Mouse (Mus musculus): ENCODE results near the gene Acd. TPM values are rescaled to one million over a fixed set of nuclear protein-coding genes. Genes with fewer than 3 reads are reported as not detected.

Acd gene
- polyA plus RNA-seq, 2 experiments: 52.8 to 62.0 TPM

DNA sequence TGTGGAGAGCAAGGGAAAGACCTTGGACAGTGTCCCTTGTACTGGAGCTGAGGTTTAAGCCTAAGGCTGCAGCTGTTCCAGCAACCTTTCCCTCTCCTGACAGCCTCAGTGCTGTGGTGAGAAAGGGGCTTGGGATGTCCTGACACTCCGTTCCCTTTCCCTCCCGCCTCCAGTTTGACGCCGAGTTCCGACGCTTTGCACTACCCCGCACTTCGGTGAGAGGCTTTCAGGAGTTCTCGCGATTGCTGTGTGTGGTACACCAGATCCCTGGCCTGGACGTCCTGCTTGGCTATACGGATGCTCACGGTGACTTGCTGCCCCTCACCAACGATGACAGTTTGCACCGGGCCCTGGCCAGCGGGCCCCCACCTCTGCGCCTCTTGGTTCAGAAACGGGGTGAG lies 1.1 kb upstream of the Acd start:
- TF ChIP-seq POLR2A (IDR thresholded peaks at IDR 0.05; ENCODE audit: borderline replicate concordance, extremely low read depth, insufficient read depth, insufficient read length): no peak
- peak overlapping the region; percentile 40 for H3K9ac ChIP-seq (ENCODE audit: low read depth, low read length, severe bottlenecking)
- H3K4me2 ChIP-seq (replicated peaks; ENCODE audit: low read depth, low read length, severe bottlenecking): peak overlapping the region; percentile 74
- H3K36me3 ChIP-seq (ENCODE audit: control insufficient read depth, insufficient read depth, low read length): peaks cover 35% of the 10 kb centered on the region
- 41% methylated on average over 18 of the region's 18 CpGs for WGBS
- no peaks in the 10 kb centered on the region for H3K9me3 ChIP-seq (ENCODE audit: control insufficient read depth, low read length)
- no peak for ATAC-seq (ENCODE audit: low FRiP score, low read depth)
- no peaks in the 10 kb centered on the region for H3K27me3 ChIP-seq (ENCODE audit: control insufficient read depth, insufficient read depth, low read length)
- H3K4me1 ChIP-seq (ENCODE audit: control insufficient read depth, insufficient read depth, low read length): peaks cover 14% of the 10 kb centered on the region; the same call in 1 of the 2 replicates
- DNase-seq (ENCODE audit: low spot score): no peak
- H3K27ac ChIP-seq (replicated peaks; ENCODE audit: low read depth, low read length): no peak overlapping the region
- H3K4me3 ChIP-seq (replicated peaks; ENCODE audit: low read length): peak overlapping the region; percentile 63

DNA sequence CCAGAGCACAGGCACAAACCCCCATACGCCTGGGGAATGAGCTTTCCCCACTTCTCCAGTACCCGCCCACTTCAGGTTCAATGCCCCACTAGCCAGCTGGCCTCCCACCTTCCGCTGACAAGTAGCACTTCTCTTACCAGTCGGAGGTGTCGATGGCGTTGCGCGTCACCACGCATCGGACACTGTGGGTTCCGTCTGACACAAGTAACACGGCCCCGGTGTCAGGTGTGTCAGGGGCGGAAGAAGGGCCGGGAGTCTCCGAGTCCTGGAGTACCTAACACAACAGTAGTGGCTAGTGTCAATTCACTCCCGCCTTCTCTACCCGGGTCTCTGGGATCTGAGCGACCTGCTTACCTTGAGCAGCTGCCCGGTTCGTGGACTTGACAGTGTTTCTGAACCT lies 336 bp downstream of the Acd start:
- Histone ChIP-seq H3K9me3 (ENCODE audit: control insufficient read depth, low read length) (no peaks in the 10 kb centered on the region), H3K27ac (replicated peaks; ENCODE audit: low read depth, low read length) (no peak overlapping the region), H3K4me1 (ENCODE audit: control insufficient read depth, insufficient read depth, low read length) (peaks cover 5% of the 10 kb centered on the region; the same call in 1 of the 2 replicates), H3K9ac (ENCODE audit: low read depth, low read length, severe bottlenecking) (peak overlapping the region; percentile 58), H3K27me3 (ENCODE audit: control insufficient read depth, insufficient read depth, low read length) (no peaks in the 10 kb centered on the region), H3K4me2 (replicated peaks; ENCODE audit: low read depth, low read length, severe bottlenecking) (peak overlapping the region; percentile 74), H3K4me3 (replicated peaks; ENCODE audit: low read length) (peak overlapping the region; percentile 63), H3K36me3 (ENCODE audit: control insufficient read depth, insufficient read depth, low read length) (peaks cover 42% of the 10 kb centered on the region)
- ATAC-seq (ENCODE audit: low FRiP score, low read depth): peak; percentile 38
- 0% methylated on average over 21 of the region's 21 CpGs for WGBS
- no peak for TF ChIP-seq POLR2A (IDR thresholded peaks at IDR 0.05; ENCODE audit: borderline replicate concordance, extremely low read depth, insufficient read depth, insufficient read length)
- DNase-seq (ENCODE audit: low spot score): no peak

DNA sequence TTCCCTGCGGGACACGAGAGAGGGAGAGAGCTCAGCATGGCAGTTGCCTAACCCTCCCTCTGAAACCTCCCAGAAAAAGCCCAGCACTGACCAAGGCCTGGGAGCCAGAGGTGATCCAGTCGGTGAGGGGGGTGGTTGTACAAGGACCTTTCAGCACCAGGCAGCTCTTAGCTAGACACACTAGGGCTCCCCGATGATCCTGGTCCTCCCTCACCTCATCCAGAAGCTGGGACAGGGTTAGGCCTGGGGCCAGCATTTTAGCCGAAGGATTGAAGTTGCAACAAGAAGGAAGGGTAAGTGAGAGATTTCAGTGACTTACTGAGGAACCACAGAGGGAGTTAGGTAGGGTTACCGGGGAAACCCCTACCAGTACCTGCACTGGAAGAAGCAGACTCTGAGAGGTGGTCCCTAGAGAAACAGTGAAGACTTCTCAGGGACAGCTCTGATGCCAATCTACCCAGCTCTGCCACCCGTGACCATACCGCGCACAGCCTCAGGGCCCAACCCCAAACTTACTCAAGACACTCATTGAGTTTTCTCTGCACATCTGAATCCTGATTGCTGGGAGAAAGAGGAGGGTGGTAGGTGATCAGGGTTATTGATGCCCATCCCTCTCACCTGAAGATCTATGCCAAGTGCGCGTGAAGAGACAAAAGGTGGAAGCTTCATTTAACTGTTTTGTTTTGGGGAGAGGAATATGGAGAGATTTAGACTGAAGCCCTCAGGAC lies 1.2 kb downstream of the Acd start:
- H3K36me3 ChIP-seq (ENCODE audit: control insufficient read depth, insufficient read depth, low read length): peaks cover 41% of the 10 kb centered on the region
- ATAC-seq (ENCODE audit: low FRiP score, low read depth): no peak
- H3K4me1 ChIP-seq (ENCODE audit: control insufficient read depth, insufficient read depth, low read length): peaks cover 5% of the 10 kb centered on the region; the same call in 1 of the 2 replicates
- H3K4me3 ChIP-seq (replicated peaks; ENCODE audit: low read length): peak overlapping the region; percentile 63
- no peak overlapping the region for H3K27ac ChIP-seq (replicated peaks; ENCODE audit: low read depth, low read length)
- H3K9ac ChIP-seq (ENCODE audit: low read depth, low read length, severe bottlenecking): peak overlapping the region; percentile 58; the same call in 1 of the 2 replicates
- peak overlapping the region; percentile 74 for H3K4me2 ChIP-seq (replicated peaks; ENCODE audit: low read depth, low read length, severe bottlenecking)
- TF ChIP-seq POLR2A (IDR thresholded peaks at IDR 0.05; ENCODE audit: borderline replicate concordance, extremely low read depth, insufficient read depth, insufficient read length): no peak
- no peaks in the 10 kb centered on the region for H3K27me3 ChIP-seq (ENCODE audit: control insufficient read depth, insufficient read depth, low read length)
- no peaks in the 10 kb centered on the region for H3K9me3 ChIP-seq (ENCODE audit: control insufficient read depth, low read length)
- no peak for DNase-seq (ENCODE audit: low spot score)
- WGBS: 90% methylated on average over 11 of the region's 11 CpGs

DNA sequence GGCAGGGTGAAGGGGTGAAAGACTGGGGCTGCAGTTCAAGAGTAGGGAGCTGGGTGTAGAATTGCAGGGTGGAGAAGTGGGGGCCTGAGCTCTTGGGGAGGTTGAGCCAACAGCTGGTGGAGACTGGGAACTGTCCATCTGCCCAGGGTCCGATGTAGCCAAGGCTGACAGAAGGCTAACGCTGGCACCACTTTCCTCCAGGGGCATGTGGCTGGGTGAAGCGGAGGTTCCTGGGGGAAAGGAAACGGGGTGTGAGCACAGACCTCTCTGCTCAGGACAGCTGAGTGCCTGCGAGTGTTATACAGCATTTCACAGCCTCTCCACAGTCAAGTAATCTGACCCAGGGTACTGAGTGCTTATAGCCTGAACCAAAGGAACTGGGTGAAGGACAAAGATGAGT lies 2.2 kb downstream of the Acd start:
- Histone ChIP-seq H3K4me2 (replicated peaks; ENCODE audit: low read depth, low read length, severe bottlenecking) (no peak overlapping the region), H3K9me3 (ENCODE audit: control insufficient read depth, low read length) (no peaks in the 10 kb centered on the region), H3K36me3 (ENCODE audit: control insufficient read depth, insufficient read depth, low read length) (peaks cover 34% of the 10 kb centered on the region), H3K9ac (ENCODE audit: low read depth, low read length, severe bottlenecking) (no peak overlapping the region), H3K4me3 (replicated peaks; ENCODE audit: low read length) (no peak overlapping the region), H3K4me1 (ENCODE audit: control insufficient read depth, insufficient read depth, low read length) (peaks cover 14% of the 10 kb centered on the region), H3K27me3 (ENCODE audit: control insufficient read depth, insufficient read depth, low read length) (no peaks in the 10 kb centered on the region), H3K27ac (replicated peaks; ENCODE audit: low read depth, low read length) (no peak overlapping the region)
- TF ChIP-seq POLR2A (IDR thresholded peaks at IDR 0.05; ENCODE audit: borderline replicate concordance, extremely low read depth, insufficient read depth, insufficient read length): no peak
- DNase-seq (ENCODE audit: low spot score): no peak
- WGBS: 82% methylated on average over 5 of the region's 5 CpGs
- no peak for ATAC-seq (ENCODE audit: low FRiP score, low read depth)

DNA sequence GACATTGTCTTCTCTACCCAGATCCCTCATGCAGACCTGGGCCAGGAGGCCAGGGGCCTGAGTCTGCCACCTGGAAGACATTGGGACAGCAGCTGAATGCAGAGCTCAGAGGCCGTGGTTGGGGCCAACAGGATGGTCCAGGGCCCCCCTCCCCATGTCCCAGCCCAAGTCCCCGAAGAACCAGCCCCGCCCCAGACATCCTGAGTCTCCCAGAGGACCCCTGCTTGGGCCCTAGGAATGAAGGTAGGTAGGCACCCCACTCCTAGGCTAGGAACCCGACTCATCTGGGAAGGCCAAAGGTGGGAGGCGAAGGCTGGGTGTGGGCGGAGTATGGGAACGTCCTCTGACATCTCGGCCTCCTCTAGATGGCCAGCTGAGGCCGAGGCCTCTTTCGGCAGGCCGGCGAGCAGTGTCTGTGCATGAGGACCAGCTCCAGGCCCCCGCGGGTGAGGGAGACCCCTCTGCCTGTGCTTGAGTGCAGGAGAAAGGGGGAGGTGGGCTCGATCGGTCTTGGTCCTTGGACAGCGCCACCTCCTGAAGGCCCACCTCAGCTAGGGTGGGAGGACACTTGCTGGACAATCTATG lies 3.6 kb downstream of the Acd start:
- TF ChIP-seq POLR2A (IDR thresholded peaks at IDR 0.05; ENCODE audit: borderline replicate concordance, extremely low read depth, insufficient read depth, insufficient read length): no peak
- H3K4me2 ChIP-seq (replicated peaks; ENCODE audit: low read depth, low read length, severe bottlenecking): no peak overlapping the region
- 91% methylated on average over 17 of the region's 17 CpGs for WGBS
- no peak overlapping the region for H3K27ac ChIP-seq (replicated peaks; ENCODE audit: low read depth, low read length)
- H3K4me1 ChIP-seq (ENCODE audit: control insufficient read depth, insufficient read depth, low read length): peaks cover 16% of the 10 kb centered on the region
- DNase-seq (ENCODE audit: low spot score): no peak
- H3K9me3 ChIP-seq (ENCODE audit: control insufficient read depth, low read length): no peaks in the 10 kb centered on the region
- H3K27me3 ChIP-seq (ENCODE audit: control insufficient read depth, insufficient read depth, low read length): no peaks in the 10 kb centered on the region
- no peak overlapping the region for H3K4me3 ChIP-seq (replicated peaks; ENCODE audit: low read length)
- no peak for ATAC-seq (ENCODE audit: low FRiP score, low read depth)
- no peak overlapping the region for H3K9ac ChIP-seq (ENCODE audit: low read depth, low read length, severe bottlenecking)
- H3K36me3 ChIP-seq (ENCODE audit: control insufficient read depth, insufficient read depth, low read length): peaks cover 27% of the 10 kb centered on the region
